Mouse (Mus musculus) midbrain, embryonic 15.5 days (tissue): Measurements from ENCODE around the gene Arl16. TPM values are rescaled to one million over a fixed set of nuclear protein-coding genes. Genes with fewer than 3 reads are reported as not detected.

Experiments
- ATAC-seq: fragments of 200-750 bp; cut with Nextera tagmentation; replicated peaks from 2 replicates; pipeline ENCODE4 v1.8.0; 2017; ENCODE audit warnings: moderate TSS enrichment
- H3K27ac ChIP-seq: fragments of 300-500 bp; sonication (generic); 2 replicates; pipeline ENCODE4 v1.5.1; 2015; ENCODE audit warnings: mild to moderate bottlenecking, inconsistent platforms
- H3K27me3 ChIP-seq: fragments of 300-500 bp; sonication (generic); replicated peaks from 2 replicates; pipeline ENCODE4 v1.6.1; 2015; ENCODE audit warnings: inconsistent platforms
- H3K36me3 ChIP-seq: fragments of 300-500 bp; sonication (generic); replicated peaks from 2 replicates; pipeline ENCODE4 v1.6.1; 2015; ENCODE audit warnings: inconsistent platforms
- H3K4me1 ChIP-seq: fragments of 300-500 bp; sonication (generic); 2 replicates; pipeline ENCODE4 v1.6.1; 2015; ENCODE audit warnings: inconsistent platforms
- H3K4me2 ChIP-seq: fragments of 300-500 bp; sonication (generic); 2 replicates; pipeline ENCODE4 v1.6.1; 2015; ENCODE audit warnings: inconsistent platforms, mild to moderate bottlenecking, moderate library complexity
- H3K4me3 ChIP-seq: fragments of 300-500 bp; sonication (generic); 2 replicates; pipeline ENCODE4 v1.5.1; 2015; ENCODE audit warnings: mild to moderate bottlenecking, inconsistent platforms
- H3K9ac ChIP-seq: fragments of 300-500 bp; sonication (generic); 2 replicates; pipeline ENCODE4 v1.6.1; 2015; ENCODE audit warnings: mild to moderate bottlenecking, inconsistent platforms
- H3K9me3 ChIP-seq: fragments of 300-500 bp; sonication (generic); 2 replicates; pipeline ENCODE4 v1.6.1; 2016; ENCODE audit warnings: inconsistent platforms
- WGBS: fragments of 180-500 bp; shearing (Covaris S2); methylation state at CpG from one replicate; pipeline ENCODE4 v1.1.7; 2015; ENCODE audit warnings: mixed read lengths; 5-methylcytosine and 5-hydroxymethylcytosine counted together
- polyA plus RNA-seq: library from polyadenylated mRNA; unstranded; fragments of >200 nt; fragmentation: Nextera tagmentation; extraction: Ambion mirVana; gene quantifications from 2 replicates; pipeline ENCODE4 v1.2.1, GENCODE M21; 2015

The Arl16 gene
- polyA plus RNA-seq, 1 experiment from 2014 or later: 64.1 TPM

DNA sequence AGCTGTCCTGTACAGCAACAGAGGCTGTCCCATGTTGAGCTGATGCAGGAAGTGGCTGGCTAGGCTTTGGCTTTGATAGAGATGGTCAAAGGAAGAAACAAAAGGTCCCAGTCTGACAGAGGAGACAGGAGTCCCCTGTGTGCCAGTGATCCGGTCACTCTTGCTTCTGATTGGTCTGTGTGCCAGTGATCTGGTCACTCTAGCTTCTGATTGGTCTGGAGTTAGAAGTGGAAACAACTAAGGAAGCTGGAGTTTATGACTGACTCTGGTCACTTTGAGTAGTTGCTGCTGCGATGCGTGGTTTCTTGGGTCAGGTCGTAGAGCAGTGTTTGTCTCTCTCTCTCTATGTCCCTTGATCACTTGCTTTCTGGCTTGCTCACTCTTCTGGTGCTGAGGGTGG is 34.3 kb upstream of the Arl16 start:
- ATAC-seq: no peak
- WGBS: 90% methylated on average over 4 of the region's 4 CpGs
- Histone ChIP-seq H3K4me1 (no peaks in the 10 kb centered on the region), H3K4me3 (no peak overlapping the region), H3K4me2 (no peak overlapping the region), H3K36me3 (peaks cover 8% of the 10 kb centered on the region; the same call in 1 of the 2 replicates), H3K27ac (no peak overlapping the region), H3K9ac (no peak overlapping the region), H3K9me3 (no peaks in the 10 kb centered on the region), H3K27me3 (no peaks in the 10 kb centered on the region)

GRCm38 (mm10) chr11:120501018-120501417 is 33.6 kb upstream of the Arl16 start:
- no peak overlapping the region for H3K9ac ChIP-seq
- no peaks in the 10 kb centered on the region for H3K9me3 ChIP-seq
- H3K36me3 ChIP-seq: peaks cover 10% of the 10 kb centered on the region; the same call in 1 of the 2 replicates
- H3K27me3 ChIP-seq: no peaks in the 10 kb centered on the region
- 71% methylated on average over 6 of the region's 6 CpGs for WGBS
- H3K4me2 ChIP-seq: no peak overlapping the region
- no peak overlapping the region for H3K27ac ChIP-seq
- ATAC-seq: no peak
- H3K4me1 ChIP-seq: no peaks in the 10 kb centered on the region
- H3K4me3 ChIP-seq: no peak overlapping the region

DNA sequence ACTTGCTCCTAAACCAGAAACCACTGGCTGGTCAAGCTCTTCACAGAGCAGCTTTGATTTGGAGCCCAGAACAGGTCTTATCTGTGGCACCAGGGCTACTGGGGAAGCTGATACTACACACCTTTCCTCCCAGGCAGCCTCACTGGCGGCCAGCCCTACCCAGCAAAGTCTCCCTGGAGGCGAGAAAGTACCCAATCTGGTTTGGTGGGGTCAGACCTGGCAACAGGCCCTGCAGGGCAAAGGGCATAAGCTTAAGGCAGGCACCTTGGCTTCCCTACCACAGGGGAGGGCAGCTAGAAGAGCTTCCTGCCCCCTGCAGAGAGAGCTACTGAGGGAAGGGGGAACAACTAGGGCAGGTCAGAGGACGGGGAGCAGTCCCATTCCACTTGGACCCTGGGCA is 33.0 kb upstream of the Arl16 start:
- 33% methylated on average over 3 of the region's 3 CpGs for WGBS

GRCm38 (mm10) chr11:120499894-120500293 is 32.5 kb upstream of the Arl16 start:
- Histone ChIP-seq H3K27ac (no peak overlapping the region), H3K4me2 (no peak overlapping the region), H3K36me3 (peaks cover 13% of the 10 kb centered on the region; the same call in 1 of the 2 replicates), H3K4me3 (no peak overlapping the region), H3K9ac (no peak overlapping the region), H3K9me3 (no peaks in the 10 kb centered on the region), H3K27me3 (no peaks in the 10 kb centered on the region), H3K4me1 (no peaks in the 10 kb centered on the region)
- WGBS: 80% methylated on average over 6 of the region's 6 CpGs
- ATAC-seq: no peak

More for the DNA sequence above, 33.0 kb upstream of the Arl16 start:
- Histone ChIP-seq H3K27ac (no peak overlapping the region), H3K9me3 (no peaks in the 10 kb centered on the region), H3K4me3 (no peak overlapping the region), H3K36me3 (peaks cover 13% of the 10 kb centered on the region; the same call in 1 of the 2 replicates), H3K27me3 (no peaks in the 10 kb centered on the region), H3K4me2 (no peak overlapping the region), H3K9ac (no peak overlapping the region), H3K4me1 (no peaks in the 10 kb centered on the region)
- no peak for ATAC-seq

DNA sequence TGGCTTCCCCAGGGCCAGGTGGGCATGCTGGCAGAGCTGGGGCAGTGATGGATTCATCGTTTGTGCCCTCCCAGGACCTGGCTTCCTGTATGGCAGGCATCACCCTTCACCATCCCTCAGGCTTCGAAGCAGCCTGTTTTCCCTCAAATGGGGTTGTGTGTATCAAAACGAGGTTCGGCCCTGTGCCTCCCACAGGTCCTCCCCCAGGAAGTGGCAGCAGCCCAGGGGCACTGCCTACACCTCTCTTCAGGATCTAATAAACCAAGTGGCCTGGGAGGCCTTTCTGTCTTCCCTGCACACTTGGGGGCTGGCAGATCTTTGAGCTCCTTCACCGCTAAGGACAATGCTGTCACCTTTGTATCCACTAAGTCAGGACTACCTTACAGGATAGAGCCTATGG is 31.5 kb upstream of the Arl16 start:
- Histone ChIP-seq H3K4me2 (no peak overlapping the region), H3K4me3 (no peak overlapping the region), H3K36me3 (peaks cover 13% of the 10 kb centered on the region; the same call in 1 of the 2 replicates), H3K9ac (no peak overlapping the region), H3K27me3 (no peaks in the 10 kb centered on the region), H3K27ac (no peak overlapping the region), H3K4me1 (peaks cover 4% of the 10 kb centered on the region; the same call in 1 of the 2 replicates), H3K9me3 (no peaks in the 10 kb centered on the region)
- no peak for ATAC-seq
- WGBS: 88% methylated on average over 5 of the region's 5 CpGs

DNA sequence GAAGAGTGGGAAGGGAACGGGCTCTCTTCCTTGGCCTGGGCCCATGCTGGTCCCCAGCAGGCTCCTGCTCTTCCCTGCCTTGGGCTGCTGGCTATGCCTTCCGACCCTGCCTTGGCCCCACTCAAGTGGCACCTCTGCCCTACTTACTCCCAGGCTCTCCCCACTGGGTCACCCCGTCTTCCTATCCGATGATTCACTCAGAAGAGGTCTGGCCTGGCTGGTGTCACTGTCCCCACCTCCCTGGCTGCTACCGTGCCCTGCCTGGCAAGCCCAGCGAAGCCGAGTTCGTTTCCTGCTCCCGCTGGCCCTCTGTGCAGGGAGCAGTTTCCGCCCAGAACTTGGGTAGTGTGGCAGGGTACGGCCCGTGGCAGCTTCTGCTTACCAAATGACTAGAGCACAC is 30.8 kb upstream of the Arl16 start:
- Histone ChIP-seq H3K9me3 (no peaks in the 10 kb centered on the region), H3K27ac (no peak overlapping the region), H3K4me3 (no peak overlapping the region), H3K9ac (no peak overlapping the region), H3K4me1 (peaks cover 11% of the 10 kb centered on the region), H3K36me3 (peaks cover 13% of the 10 kb centered on the region; the same call in 1 of the 2 replicates), H3K27me3 (no peaks in the 10 kb centered on the region), H3K4me2 (no peak overlapping the region)
- ATAC-seq: no peak
- WGBS: 93% methylated on average over 12 of the region's 12 CpGs

- Histone ChIP-seq H3K4me3 (no peak overlapping the region), H3K4me2 (no peak overlapping the region), H3K36me3 (peaks cover 13% of the 10 kb centered on the region; the same call in 1 of the 2 replicates), H3K9me3 (no peaks in the 10 kb centered on the region), H3K27me3 (no peaks in the 10 kb centered on the region), H3K9ac (no peak overlapping the region), H3K27ac (no peak overlapping the region), H3K4me1 (peaks cover 19% of the 10 kb centered on the region)
- ATAC-seq: no peak
- 91% methylated on average over 3 of the region's 3 CpGs for WGBS
Observed at GRCm38 (mm10) chr11:120497436-120497835, 30.0 kb upstream of the Arl16 start.

GRCm38 (mm10) chr11:120493911-120494310 is 26.5 kb upstream of the Arl16 start:
- WGBS: 84% methylated on average over 3 of the region's 3 CpGs

GRCm38 (mm10) chr11:120493351-120493750 is 25.9 kb upstream of the Arl16 start:
- H3K27me3 ChIP-seq: no peaks in the 10 kb centered on the region
- H3K4me3 ChIP-seq: peak overlapping the region; percentile 79
- WGBS: 38% methylated on average over 3 of the region's 3 CpGs
- H3K4me1 ChIP-seq: peaks cover 38% of the 10 kb centered on the region
- no peak for ATAC-seq
- no peaks in the 10 kb centered on the region for H3K9me3 ChIP-seq
- peak overlapping the region; percentile 70 for H3K27ac ChIP-seq
- H3K36me3 ChIP-seq: peaks cover 17% of the 10 kb centered on the region
- peak overlapping the region; percentile 89 for H3K4me2 ChIP-seq
- H3K9ac ChIP-seq: peak overlapping the region; percentile 67; the same call in 1 of the 2 replicates

More at GRCm38 (mm10) chr11:120493911-120494310, 26.5 kb upstream of the Arl16 start:
- ATAC-seq: no peak
- no peak overlapping the region for H3K9ac ChIP-seq
- no peaks in the 10 kb centered on the region for H3K9me3 ChIP-seq
- no peak overlapping the region for H3K4me3 ChIP-seq
- H3K27ac ChIP-seq: no peak overlapping the region
- no peak overlapping the region for H3K4me2 ChIP-seq
- H3K27me3 ChIP-seq: no peaks in the 10 kb centered on the region
- H3K36me3 ChIP-seq: peaks cover 13% of the 10 kb centered on the region; the same call in 1 of the 2 replicates
- peaks cover 38% of the 10 kb centered on the region for H3K4me1 ChIP-seq

- Histone ChIP-seq H3K4me1 (peaks cover 38% of the 10 kb centered on the region), H3K9ac (peak overlapping the region; percentile 67; the same call in 1 of the 2 replicates), H3K36me3 (peaks cover 20% of the 10 kb centered on the region), H3K27me3 (no peaks in the 10 kb centered on the region), H3K9me3 (no peaks in the 10 kb centered on the region), H3K4me3 (peak overlapping the region; percentile 79), H3K4me2 (peak overlapping the region; percentile 89), H3K27ac (peak overlapping the region; percentile 70)
- ATAC-seq: no peak
- 19% methylated on average over 3 of the region's 3 CpGs for WGBS
Observed at GRCm38 (mm10) chr11:120492878-120493203, 25.4 kb upstream of the Arl16 start.

DNA sequence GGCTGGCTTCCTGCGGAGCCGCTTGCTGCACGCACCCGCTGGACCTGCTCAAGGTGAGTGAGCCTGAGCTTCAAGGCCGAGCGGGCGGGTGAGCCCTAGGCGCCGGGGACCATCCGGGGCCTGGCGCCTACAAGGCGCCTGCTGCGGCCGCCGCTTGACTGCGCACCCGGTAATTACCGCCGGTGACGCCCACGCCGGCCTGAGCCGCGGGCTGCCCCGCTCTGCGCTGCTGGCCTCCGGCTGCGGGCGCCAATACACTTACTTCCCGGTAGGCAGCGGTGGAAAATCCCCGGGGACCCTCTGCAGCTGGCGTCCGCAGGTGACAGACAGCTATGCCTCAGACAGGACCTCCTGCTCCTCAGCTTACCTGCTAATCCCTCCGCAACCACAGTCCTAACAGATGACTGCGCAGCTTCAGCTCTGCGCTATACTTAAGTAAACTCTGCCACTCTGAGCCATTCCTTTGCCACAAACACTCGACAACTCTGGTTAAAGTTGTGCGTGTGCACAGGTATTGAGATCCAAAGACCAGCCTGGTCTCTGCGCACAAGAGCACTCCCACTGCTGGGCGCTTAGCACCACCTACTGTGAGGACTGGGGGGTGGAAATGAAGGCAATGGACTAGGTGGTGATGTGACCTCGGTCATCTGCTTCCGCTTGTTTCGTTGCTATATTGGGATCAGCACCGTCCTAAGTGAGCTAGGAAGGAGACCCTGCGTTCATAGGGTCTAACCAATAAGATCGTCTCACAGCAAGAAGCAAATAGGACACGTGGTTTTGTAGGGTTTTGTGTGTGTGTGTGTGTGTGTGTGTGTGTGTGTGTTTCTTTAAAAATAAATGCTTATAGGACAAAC is 24.8 kb upstream of the Arl16 start:
- no peaks in the 10 kb centered on the region for H3K27me3 ChIP-seq
- peak overlapping the region; percentile 70 for H3K27ac ChIP-seq
- whole genome bisulfite sequencing: under 1% methylated on average over 48 of the region's 48 CpGs
- peak; percentile 22 for ATAC-seq
- peak overlapping the region; percentile 79 for H3K4me3 ChIP-seq
- peaks cover 23% of the 10 kb centered on the region for H3K36me3 ChIP-seq
- peak overlapping the region; percentile 67 for H3K9ac ChIP-seq
- H3K4me1 ChIP-seq: peaks cover 38% of the 10 kb centered on the region
- H3K4me2 ChIP-seq: peak overlapping the region; percentile 89
- no peaks in the 10 kb centered on the region for H3K9me3 ChIP-seq

- peak; percentile 89 for ATAC-seq
- H3K4me1 ChIP-seq: peaks cover 41% of the 10 kb centered on the region
- H3K9me3 ChIP-seq: no peaks in the 10 kb centered on the region
- H3K4me2 ChIP-seq: peak within 1 kb of the TSS; percentile 89
- peaks cover 16% of the 10 kb centered on the region for H3K36me3 ChIP-seq
- H3K27ac ChIP-seq: peak within 1 kb of the TSS; percentile 70
- H3K4me3 ChIP-seq: peak within 1 kb of the TSS; percentile 79
- WGBS: under 1% methylated on average over 35 of the region's 35 CpGs
- H3K9ac ChIP-seq: peak within 1 kb of the TSS; percentile 67
- H3K27me3 ChIP-seq: no peaks in the 10 kb centered on the region
Observed at GRCm38 (mm10) chr11:120491317-120492023, 24.1 kb upstream of the Arl16 start, which contains the start of gene Slc25a10. Gene Slc25a10, plus strand, starts transcription at chr11:120491840.
